Mouse (Mus musculus): ENCODE measurements at regions not wholly inside any gene's neighbourhood (a gene's known extent, or its start where the extent isn't known, plus 50 kb on each side); places are given as distances from the start of the nearest gene placed in this dataset.

- H3K9me3 ChIP-seq (replicated peaks): no peaks in the 10 kb centered on the region
- H3K4me3 ChIP-seq: no peak overlapping the region
- H3K27me3 ChIP-seq: no peaks in the 10 kb centered on the region
- no peak overlapping the region for H3K4me2 ChIP-seq (replicated peaks)
- no peaks in the 10 kb centered on the region for H3K4me1 ChIP-seq
- 100% methylated on average over 1 of the region's 1 CpGs for WGBS
- ATAC-seq (ENCODE audit: low FRiP score): no peak
- no peak overlapping the region for H3K27ac ChIP-seq
- H3K9ac ChIP-seq: no peak overlapping the region
- H3K36me3 ChIP-seq: no peaks in the 10 kb centered on the region
These were observed 2631.2 kb upstream of the 5930422O12Rik start for GRCm38 (mm10) chr8:30797341-30797740.

DNA sequence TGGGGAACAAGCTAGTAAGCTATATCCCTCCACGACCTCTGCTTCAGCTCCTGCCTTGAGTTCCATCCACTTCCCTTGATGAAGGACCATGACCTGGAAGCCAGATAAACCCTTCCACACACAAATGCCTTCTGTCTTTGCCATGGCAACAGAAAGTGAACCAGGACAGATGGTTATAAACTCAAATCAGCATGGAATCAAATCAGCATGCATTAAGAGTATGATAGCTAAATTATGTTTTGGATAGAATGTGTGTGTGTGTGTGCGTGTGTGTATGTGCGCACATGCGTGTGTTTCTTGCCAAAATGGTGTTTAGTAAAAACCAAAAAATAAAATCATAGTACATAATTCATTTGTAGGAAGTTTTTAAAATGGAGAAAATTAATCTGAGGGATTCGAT is 2611.5 kb upstream of the 5930422O12Rik start:
- H3K9ac ChIP-seq: no peak overlapping the region
- no peaks in the 10 kb centered on the region for H3K36me3 ChIP-seq
- no peak for ATAC-seq (ENCODE audit: low FRiP score)
- H3K4me3 ChIP-seq: no peak overlapping the region
- H3K4me1 ChIP-seq: no peaks in the 10 kb centered on the region
- no peaks in the 10 kb centered on the region for H3K27me3 ChIP-seq
- no peak overlapping the region for H3K4me2 ChIP-seq (replicated peaks)
- H3K9me3 ChIP-seq (replicated peaks): no peaks in the 10 kb centered on the region
- H3K27ac ChIP-seq: no peak overlapping the region
- WGBS: 95% methylated on average over 5 of the region's 5 CpGs

- no peak overlapping the region for H3K4me3 ChIP-seq
- H3K9ac ChIP-seq: no peak overlapping the region
- WGBS: 65% methylated on average over 25 of the region's 25 CpGs
- H3K36me3 ChIP-seq: no peaks in the 10 kb centered on the region
- peak overlapping the region; percentile 36; the same call in 1 of the 2 replicates for H3K27ac ChIP-seq
- no peaks in the 10 kb centered on the region for H3K9me3 ChIP-seq (replicated peaks)
- H3K4me1 ChIP-seq: no peaks in the 10 kb centered on the region
- no peaks in the 10 kb centered on the region for H3K27me3 ChIP-seq
- 0 out of 2 replicates have a peak overlapping the region, but pooled peaks have one; percentile 1 for H3K4me2 ChIP-seq (replicated peaks)
- ATAC-seq (ENCODE audit: low FRiP score): peak; percentile 76
These were observed 2605.5 kb upstream of the 5930422O12Rik start for GRCm38 (mm10) chr8:30822835-30823587.

GRCm38 (mm10) chr8:30823588-30823938 is 2604.9 kb upstream of the 5930422O12Rik start:
- Histone ChIP-seq H3K9me3 (replicated peaks) (no peaks in the 10 kb centered on the region), H3K4me3 (no peak overlapping the region), H3K27me3 (no peaks in the 10 kb centered on the region), H3K36me3 (no peaks in the 10 kb centered on the region), H3K4me2 (replicated peaks) (no peak overlapping the region), H3K4me1 (no peaks in the 10 kb centered on the region), H3K27ac (peak overlapping the region; percentile 4; the same call in 1 of the 2 replicates), H3K9ac (no peak overlapping the region)
- ATAC-seq (ENCODE audit: low FRiP score): no peak
- WGBS: 89% methylated on average over 11 of the region's 11 CpGs

DNA sequence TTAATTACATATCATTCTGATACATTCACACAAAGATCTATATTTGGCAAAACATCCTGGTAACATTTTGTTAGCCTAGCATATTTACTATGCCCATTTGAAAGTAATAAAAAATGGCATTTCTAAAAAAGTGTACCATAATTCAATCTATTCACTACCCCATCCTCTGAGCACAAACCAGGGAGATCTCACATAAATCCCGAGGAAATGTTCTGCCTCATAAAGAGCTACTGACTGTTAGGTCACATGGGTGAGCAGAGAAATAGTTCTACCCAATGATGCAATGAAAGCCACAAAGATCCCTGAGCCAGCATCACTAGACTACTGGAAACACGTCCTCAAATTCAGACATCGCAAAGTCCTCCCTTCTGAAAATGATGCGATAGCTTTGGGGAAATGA is 2602.5 kb upstream of the 5930422O12Rik start:
- no peak overlapping the region for H3K27ac ChIP-seq
- no peaks in the 10 kb centered on the region for H3K27me3 ChIP-seq
- WGBS: 87% methylated on average over 4 of the region's 4 CpGs
- H3K4me1 ChIP-seq: no peaks in the 10 kb centered on the region
- H3K9ac ChIP-seq: no peak overlapping the region
- H3K4me3 ChIP-seq: no peak overlapping the region
- no peak for ATAC-seq (ENCODE audit: low FRiP score)
- H3K36me3 ChIP-seq: no peaks in the 10 kb centered on the region
- H3K4me2 ChIP-seq (replicated peaks): no peak overlapping the region
- no peaks in the 10 kb centered on the region for H3K9me3 ChIP-seq (replicated peaks)

- ATAC-seq (ENCODE audit: low FRiP score): no peak
- no peaks in the 10 kb centered on the region for H3K27me3 ChIP-seq
- H3K27ac ChIP-seq: no peak overlapping the region
- H3K4me2 ChIP-seq (replicated peaks): no peak overlapping the region
- no peaks in the 10 kb centered on the region for H3K9me3 ChIP-seq (replicated peaks)
- WGBS: 90% methylated on average over 8 of the region's 8 CpGs
- H3K4me1 ChIP-seq: no peaks in the 10 kb centered on the region
- no peak overlapping the region for H3K9ac ChIP-seq
- no peaks in the 10 kb centered on the region for H3K36me3 ChIP-seq
- no peak overlapping the region for H3K4me3 ChIP-seq
These were observed 2590.5 kb upstream of the 5930422O12Rik start for GRCm38 (mm10) chr8:30838056-30838455.

GRCm38 (mm10) chr8:30840064-30840463 is 2588.4 kb upstream of the 5930422O12Rik start:
- Histone ChIP-seq H3K36me3 (no peaks in the 10 kb centered on the region), H3K27ac (no peak overlapping the region), H3K4me1 (no peaks in the 10 kb centered on the region), H3K4me3 (no peak overlapping the region), H3K4me2 (replicated peaks) (no peak overlapping the region), H3K9me3 (replicated peaks) (no peaks in the 10 kb centered on the region), H3K27me3 (no peaks in the 10 kb centered on the region), H3K9ac (no peak overlapping the region)
- peak; percentile 66; the same call in 1 of the 2 replicates for ATAC-seq (ENCODE audit: low FRiP score)
- 34% methylated on average over 8 of the region's 8 CpGs for WGBS

- no peak overlapping the region for H3K9ac ChIP-seq
- H3K9me3 ChIP-seq (replicated peaks): no peaks in the 10 kb centered on the region
- no peak overlapping the region for H3K27ac ChIP-seq
- no peak overlapping the region for H3K4me3 ChIP-seq
- ATAC-seq (ENCODE audit: low FRiP score): peak; percentile 69; the same call in 1 of the 2 replicates
- H3K4me1 ChIP-seq: no peaks in the 10 kb centered on the region
- H3K4me2 ChIP-seq (replicated peaks): no peak overlapping the region
- WGBS: 25% methylated on average over 4 of the region's 4 CpGs
- H3K27me3 ChIP-seq: no peaks in the 10 kb centered on the region
- H3K36me3 ChIP-seq: no peaks in the 10 kb centered on the region
These were observed 2565.5 kb upstream of the 5930422O12Rik start for GRCm38 (mm10) chr8:30863017-30863416.

GRCm38 (mm10) chr8:30906044-30906695 is 2522.3 kb upstream of the 5930422O12Rik start:
- WGBS: 92% methylated on average over 11 of the region's 11 CpGs

GRCm38 (mm10) chr8:30913664-30914063 is 2514.8 kb upstream of the 5930422O12Rik start:
- Histone ChIP-seq H3K9ac (no peak overlapping the region), H3K4me2 (replicated peaks) (no peak overlapping the region), H3K27me3 (no peaks in the 10 kb centered on the region), H3K27ac (no peak overlapping the region), H3K4me3 (no peak overlapping the region), H3K36me3 (no peaks in the 10 kb centered on the region), H3K9me3 (replicated peaks) (no peaks in the 10 kb centered on the region), H3K4me1 (peaks cover 13% of the 10 kb centered on the region)
- peak; percentile 19; the same call in 1 of the 2 replicates for ATAC-seq (ENCODE audit: low FRiP score)
- 79% methylated on average over 5 of the region's 5 CpGs for WGBS

More at GRCm38 (mm10) chr8:30906044-30906695, 2522.3 kb upstream of the 5930422O12Rik start:
- Histone ChIP-seq H3K27me3 (no peaks in the 10 kb centered on the region), H3K4me1 (no peaks in the 10 kb centered on the region), H3K9ac (no peak overlapping the region), H3K9me3 (replicated peaks) (no peaks in the 10 kb centered on the region), H3K27ac (no peak overlapping the region), H3K36me3 (no peaks in the 10 kb centered on the region), H3K4me2 (replicated peaks) (no peak overlapping the region), H3K4me3 (no peak overlapping the region)
- ATAC-seq (ENCODE audit: low FRiP score): no peak

- H3K9me3 ChIP-seq (replicated peaks): no peaks in the 10 kb centered on the region
- H3K27me3 ChIP-seq: no peaks in the 10 kb centered on the region
- ATAC-seq (ENCODE audit: low FRiP score): no peak
- no peaks in the 10 kb centered on the region for H3K36me3 ChIP-seq
- H3K9ac ChIP-seq: no peak overlapping the region
- H3K4me2 ChIP-seq (replicated peaks): peak overlapping the region; percentile 78; the same call in 1 of the 2 replicates
- H3K4me3 ChIP-seq: peak overlapping the region; percentile 38; the same call in 1 of the 2 replicates
- no peak overlapping the region for H3K27ac ChIP-seq
- H3K4me1 ChIP-seq: peaks cover 13% of the 10 kb centered on the region
- WGBS: 65% methylated on average over 7 of the region's 7 CpGs
These were observed 2513.4 kb upstream of the 5930422O12Rik start for GRCm38 (mm10) chr8:30915127-30915526.

GRCm38 (mm10) chr8:30915601-30916171 is 2512.8 kb upstream of the 5930422O12Rik start:
- Histone ChIP-seq H3K27me3 (no peaks in the 10 kb centered on the region), H3K36me3 (no peaks in the 10 kb centered on the region), H3K27ac (peak overlapping the region; percentile 80), H3K4me1 (peaks cover 13% of the 10 kb centered on the region), H3K9ac (peak overlapping the region; percentile 69), H3K4me2 (replicated peaks) (peak overlapping the region; percentile 78), H3K4me3 (peak overlapping the region; percentile 38), H3K9me3 (replicated peaks) (no peaks in the 10 kb centered on the region)
- ATAC-seq (ENCODE audit: low FRiP score): peak; percentile 82
- WGBS: 8% methylated on average over 13 of the region's 13 CpGs
